Mouse (Mus musculus): ENCODE results near the gene Rnf213. TPM values are rescaled to one million over a fixed set of nuclear protein-coding genes. Genes with fewer than 3 reads are reported as not detected.
A peak's percentile ranks its signal among the peaks of the same experiment; 100 is the strongest.

The Rnf213 gene
- polyA plus RNA-seq, 1 experiment from 2014 or later, result 20.2 TPM

MicroRNAs encoded within 50 kb of the gene (microRNA counts, 519-probe panel; counts per million panel counts)
- microRNA mmu-miR-1932, result 473 counts per million, percentile 71 among the panel's probes with 10 or more counts

Small RNAs within 50 kb of the gene (microRNA-seq; reads per million reads assigned to microRNA genes)
- gene Mir1932 (ENCODE audit: borderline number of aligned reads), result not detected

Other genes starting within 250 kb of the Rnf213 start
- 5.3 and 5.9 TPM in 2 replicates for gene Tbc1d16, start 164.6 kb upstream of the Rnf213 start, polyA plus RNA-seq (2015; fragmentation: Nextera tagmentation; extraction: Ambion mirVana)
- 4.6 and 5.3 TPM in 2 replicates for gene Ccdc40, start 164.5 kb upstream of the Rnf213 start, polyA plus RNA-seq (2015; fragmentation: Nextera tagmentation; extraction: Ambion mirVana)
- gene Gaa, start 125.2 kb upstream of the Rnf213 start, polyA plus RNA-seq (2015; fragmentation: Nextera tagmentation; extraction: Ambion mirVana), result 25.6 and 29.6 TPM in 2 replicates
- gene Eif4a3, start 93.0 kb upstream of the Rnf213 start, polyA plus RNA-seq (2015; fragmentation: Nextera tagmentation; extraction: Ambion mirVana), result 417 and 424 TPM in 2 replicates
- 0.14 and 0.17 TPM in 2 replicates for gene Card14, start 85.3 kb upstream of the Rnf213 start, polyA plus RNA-seq (2015; fragmentation: Nextera tagmentation; extraction: Ambion mirVana)
- 5.4 and 6.1 TPM in 2 replicates for gene Sgsh, start 37.6 kb upstream of the Rnf213 start, polyA plus RNA-seq (2015; fragmentation: Nextera tagmentation; extraction: Ambion mirVana)
- 2.1 and 2.5 TPM in 2 replicates for gene Slc26a11, start 37.5 kb upstream of the Rnf213 start, polyA plus RNA-seq (2015; fragmentation: Nextera tagmentation; extraction: Ambion mirVana)
- gene Endov, start 98.2 kb downstream of the Rnf213 start, polyA plus RNA-seq (2015; fragmentation: Nextera tagmentation; extraction: Ambion mirVana), result 17.8 and 19.4 TPM in 2 replicates
- gene Nptx1, start 154.7 kb downstream of the Rnf213 start, polyA plus RNA-seq (2015; fragmentation: Nextera tagmentation; extraction: Ambion mirVana), result 0.23 and 0.31 TPM in 2 replicates
- 12.3 and 14.0 TPM in 2 replicates for gene Rptor, start 209.8 kb downstream of the Rnf213 start, polyA plus RNA-seq (2015; fragmentation: Nextera tagmentation; extraction: Ambion mirVana)